Mouse (Mus musculus) ES-Bruce4 (cell line): ENCODE data around the gene Kcnq1. TPM values are rescaled to one million over a fixed set of nuclear protein-coding genes. Genes with fewer than 3 reads are reported as not detected.

Experiments used
- H3K27ac ChIP-seq: 2 replicates; pipeline ENCODE4 v1.5.1; 2012; ENCODE audit warnings: low read length, inconsistent platforms; ENCODE audit not compliant: insufficient read depth
- H3K27me3 ChIP-seq: 2 replicates; pipeline ENCODE4 v1.6.1; 2012; ENCODE audit warnings: mild to moderate bottlenecking, low read length, inconsistent platforms; ENCODE audit not compliant: control insufficient read depth, poor library complexity, insufficient read depth, severe bottlenecking
- H3K36me3 ChIP-seq: 2 replicates; pipeline ENCODE4 v1.6.1; 2012; ENCODE audit warnings: inconsistent platforms, mild to moderate bottlenecking, low read length, moderate library complexity; ENCODE audit not compliant: control insufficient read depth, poor library complexity, insufficient read depth, severe bottlenecking
- H3K4me1 ChIP-seq: one replicate; pipeline ENCODE4 v1.8.1; 2011; ENCODE audit warnings: low read length; ENCODE audit not compliant: control insufficient read depth, insufficient read depth
- H3K4me3 ChIP-seq: 2 replicates; pipeline ENCODE4 v1.5.1; 2011; ENCODE audit warnings: low read depth, mild to moderate bottlenecking, low read length
- H3K9ac ChIP-seq: 2 replicates; pipeline ENCODE4 v1.6.1; 2012; ENCODE audit warnings: low read depth, mild to moderate bottlenecking, inconsistent platforms; ENCODE audit not compliant: poor library complexity, severe bottlenecking
- H3K9me3 ChIP-seq: replicated peaks from 2 replicates; pipeline ENCODE4 v1.6.1; 2012; ENCODE audit warnings: mild to moderate bottlenecking, low read length, inconsistent platforms; ENCODE audit not compliant: control insufficient read depth, poor library complexity, insufficient read depth, severe bottlenecking
- CTCF ChIP-seq: IDR thresholded peaks from one replicate; pipeline ENCODE4 v1.8.1; 2011; ENCODE audit warnings: low read depth, low read length
- EP300 ChIP-seq: IDR thresholded peaks from 2 replicates; pipeline ENCODE4 v1.6.1; 2011; ENCODE audit warnings: low read depth, low read length; ENCODE audit not compliant: insufficient read depth
- POLR2A ChIP-seq: IDR thresholded peaks from one replicate; pipeline ENCODE4 v1.8.1; 2011; ENCODE audit warnings: low read length; ENCODE audit not compliant: insufficient read depth
- polyA plus RNA-seq: library from polyadenylated mRNA; stranded (reverse); fragments of >200 nt; gene quantifications from 2 replicates; pipeline ENCODE4 v1.2.4, GENCODE M21; 2011; ENCODE audit warnings: low read depth; ENCODE audit not compliant: missing spikeins, insufficient read depth, insufficient read length

Gene Kcnq1
- polyA plus RNA-seq, 1 experiment: not detected

GRCm38 (mm10) chr7:143159446-143159845, 53.3 kb downstream of the Kcnq1 start:
- no peak overlapping the region for H3K27ac ChIP-seq
- H3K27me3 ChIP-seq: peaks cover 2% of the 10 kb centered on the region; the same call in 1 of the 2 replicates
- H3K9ac ChIP-seq: no peak overlapping the region
- no peaks in the 10 kb centered on the region for H3K9me3 ChIP-seq
- no peak overlapping the region for H3K4me3 ChIP-seq
- TF ChIP-seq EP300: no peak
- TF ChIP-seq POLR2A: no peak
- TF ChIP-seq CTCF: no peak
- no peaks in the 10 kb centered on the region for H3K4me1 ChIP-seq
- H3K36me3 ChIP-seq: no peaks in the 10 kb centered on the region

GRCm38 (mm10) chr7:143160057-143160456, 53.9 kb downstream of the Kcnq1 start:
- Histone ChIP-seq H3K27ac (no peak overlapping the region), H3K4me3 (no peak overlapping the region), H3K27me3 (no peaks in the 10 kb centered on the region; the same call in 1 of the 2 replicates), H3K9ac (no peak overlapping the region), H3K4me1 (no peaks in the 10 kb centered on the region), H3K9me3 (no peaks in the 10 kb centered on the region), H3K36me3 (no peaks in the 10 kb centered on the region)
- TF ChIP-seq POLR2A (no peak), EP300 (no peak), CTCF (no peak)

DNA sequence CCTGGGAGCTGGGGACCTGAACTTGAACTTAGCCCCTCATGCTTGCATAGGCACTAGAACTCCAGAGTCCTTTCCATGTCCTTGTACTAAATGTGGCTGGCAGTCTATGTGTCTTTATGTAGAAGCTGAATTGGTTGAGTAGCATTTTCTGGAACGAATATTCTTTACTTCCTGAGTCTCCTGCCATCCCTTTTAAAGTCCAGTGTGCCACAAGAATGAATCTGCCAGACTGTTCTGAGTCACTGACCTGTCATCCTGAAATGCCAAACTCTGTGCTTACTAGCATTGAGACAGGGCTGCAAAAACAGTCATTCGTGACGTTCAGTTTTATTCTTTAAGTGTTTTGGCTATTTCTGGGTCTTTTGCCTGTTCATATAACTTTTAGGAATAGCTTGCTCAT, 55.9 kb downstream of the Kcnq1 start:
- H3K9ac ChIP-seq: no peak overlapping the region
- TF ChIP-seq EP300 (no peak), CTCF (no peak), POLR2A (no peak)
- no peaks in the 10 kb centered on the region; the same call in 1 of the 2 replicates for H3K27me3 ChIP-seq
- H3K36me3 ChIP-seq: no peaks in the 10 kb centered on the region
- H3K4me3 ChIP-seq: no peak overlapping the region
- H3K27ac ChIP-seq: no peak overlapping the region
- H3K4me1 ChIP-seq: no peaks in the 10 kb centered on the region
- no peaks in the 10 kb centered on the region for H3K9me3 ChIP-seq

DNA sequence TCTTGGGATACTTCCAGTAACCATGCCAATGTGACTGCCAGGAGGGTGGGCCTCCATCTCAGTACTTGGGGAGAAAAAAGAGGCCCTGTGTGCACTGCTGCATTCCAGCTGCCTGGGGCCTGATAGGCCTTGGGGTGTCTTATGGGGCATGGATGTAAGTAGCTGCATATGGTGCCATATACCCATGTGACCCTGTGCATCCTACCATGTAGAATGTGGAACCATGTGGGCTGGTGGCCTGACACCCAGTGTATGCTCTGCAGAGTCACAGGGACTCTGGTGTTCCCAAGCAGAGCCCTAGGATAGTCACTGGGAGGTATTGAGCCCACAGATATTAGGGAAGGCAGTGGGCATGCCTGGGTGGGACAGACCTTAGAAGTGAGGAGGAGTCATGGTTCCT, 57.9 kb downstream of the Kcnq1 start:
- no peak overlapping the region for H3K27ac ChIP-seq

GRCm38 (mm10) chr7:143165687-143166265, 59.6 kb downstream of the Kcnq1 start:
- no peaks in the 10 kb centered on the region for H3K9me3 ChIP-seq
- H3K9ac ChIP-seq: no peak overlapping the region
- H3K4me1 ChIP-seq: no peaks in the 10 kb centered on the region
- no peak overlapping the region for H3K27ac ChIP-seq
- H3K27me3 ChIP-seq: no peaks in the 10 kb centered on the region; the same call in 1 of the 2 replicates
- TF ChIP-seq EP300 (no peak), CTCF (no peak), POLR2A (no peak)
- H3K36me3 ChIP-seq: no peaks in the 10 kb centered on the region
- H3K4me3 ChIP-seq: no peak overlapping the region

More for the DNA sequence above, 57.9 kb downstream of the Kcnq1 start:
- H3K9ac ChIP-seq: no peak overlapping the region
- no peak for TF ChIP-seq EP300
- no peak for TF ChIP-seq CTCF
- TF ChIP-seq POLR2A: no peak
- H3K4me1 ChIP-seq: no peaks in the 10 kb centered on the region
- no peaks in the 10 kb centered on the region; the same call in 1 of the 2 replicates for H3K27me3 ChIP-seq
- no peak overlapping the region for H3K4me3 ChIP-seq
- no peaks in the 10 kb centered on the region for H3K9me3 ChIP-seq
- no peaks in the 10 kb centered on the region for H3K36me3 ChIP-seq

- Histone ChIP-seq H3K4me3 (no peak overlapping the region), H3K9ac (no peak overlapping the region), H3K27me3 (no peaks in the 10 kb centered on the region; the same call in 1 of the 2 replicates), H3K9me3 (no peaks in the 10 kb centered on the region), H3K36me3 (no peaks in the 10 kb centered on the region), H3K27ac (no peak overlapping the region), H3K4me1 (no peaks in the 10 kb centered on the region)
- TF ChIP-seq POLR2A: no peak
- TF ChIP-seq CTCF: no peak
- no peak for TF ChIP-seq EP300
Observed at GRCm38 (mm10) chr7:143167275-143167674, 61.1 kb downstream of the Kcnq1 start.
